Mouse (Mus musculus): ENCODE results near the gene Fbxo41. TPM values are rescaled to one million over a fixed set of nuclear protein-coding genes. Genes with fewer than 3 reads are reported as not detected.

The Fbxo41 gene
- polyA plus RNA-seq, 1 experiment from 2014 or later: 0.09 TPM

DNA sequence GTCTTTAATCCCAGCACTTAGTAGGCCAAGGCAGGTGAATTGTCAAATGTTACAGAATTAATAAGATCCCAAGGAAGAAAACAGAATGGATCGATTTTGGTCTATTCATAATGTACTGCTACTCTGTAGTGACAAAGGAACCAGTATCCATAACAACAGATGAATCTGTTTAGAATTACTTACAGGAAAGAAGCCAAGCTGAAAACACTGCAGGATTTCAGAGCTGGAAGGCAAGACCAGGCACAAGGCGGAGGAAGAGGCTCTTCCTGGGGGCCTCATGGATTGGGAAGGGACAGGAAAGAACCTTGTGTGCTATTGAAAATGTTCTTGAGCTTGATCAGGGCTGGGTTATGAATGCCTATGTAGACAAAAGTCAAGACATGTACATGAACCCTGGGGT is 17.1 kb downstream of the Fbxo41 start:
- Histone ChIP-seq H3K9ac (ENCODE audit: low read depth, low read length) (no peak overlapping the region), H3K27me3 (replicated peaks; ENCODE audit: control insufficient read depth, insufficient read depth, low read length) (peaks cover 32% of the 10 kb centered on the region), H3K36me3 (ENCODE audit: control insufficient read depth, insufficient read depth) (no peaks in the 10 kb centered on the region), H3K4me3 (ENCODE audit: low read depth, low read length) (no peak overlapping the region), H3K4me2 (replicated peaks; ENCODE audit: low read depth) (no peak overlapping the region), H3K4me1 (replicated peaks; ENCODE audit: control insufficient read depth, insufficient read depth, low read length) (no peaks in the 10 kb centered on the region), H3K27ac (ENCODE audit: low read depth, low read length) (no peak overlapping the region), H3K9me3 (ENCODE audit: control insufficient read depth) (no peaks in the 10 kb centered on the region)
- 81% methylated on average over 2 of the region's 2 CpGs for WGBS
- no peak for ATAC-seq
- TF ChIP-seq CTCF (IDR thresholded peaks at IDR 0.05; ENCODE audit: low read depth): no peak

DNA sequence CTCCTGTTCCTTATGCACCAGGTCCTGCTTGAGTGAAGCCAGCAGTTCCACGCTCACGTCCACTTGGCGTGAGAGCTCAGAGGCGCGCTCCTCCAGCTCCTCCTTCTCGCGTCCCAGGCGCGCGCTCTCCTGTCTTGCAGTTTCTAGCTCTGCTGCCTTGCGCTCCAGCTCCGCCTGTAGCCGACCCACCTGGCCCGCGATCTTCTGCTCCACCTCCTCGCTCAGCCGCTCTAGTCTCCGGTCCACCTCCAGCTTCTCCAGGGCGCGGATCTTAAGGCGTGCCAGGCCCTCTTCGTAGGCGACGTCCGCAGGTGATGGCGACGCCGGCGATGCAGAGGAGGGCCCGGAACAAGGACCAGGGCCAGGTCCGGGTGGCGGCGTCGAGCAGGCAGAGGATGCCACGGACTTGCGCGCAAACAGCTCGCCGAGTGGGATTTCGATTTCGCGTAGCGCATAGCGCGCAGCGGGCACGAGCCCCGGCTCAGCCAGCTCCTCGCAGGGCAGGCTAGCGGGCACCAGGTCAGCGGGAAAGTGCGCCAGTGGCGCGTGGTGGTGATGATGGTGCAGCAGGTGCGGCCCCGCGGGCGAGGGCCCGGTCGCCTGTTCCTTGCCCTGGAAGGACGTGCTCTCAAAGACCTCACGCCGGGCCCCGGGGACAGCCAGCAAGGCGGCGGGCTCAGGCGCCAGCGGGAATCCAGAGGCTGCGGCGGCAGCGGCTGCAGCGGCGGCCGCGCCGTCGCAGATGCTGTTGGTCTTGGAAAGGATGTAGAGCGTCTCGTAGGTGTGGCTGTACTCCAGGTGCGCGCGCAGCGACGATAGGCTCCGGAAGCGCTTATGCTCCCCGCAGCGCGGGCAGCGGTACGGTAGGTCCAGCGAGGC is 18.7 kb downstream of the Fbxo41 start:
- H3K27ac ChIP-seq (ENCODE audit: low read depth, low read length): no peak overlapping the region
- no peaks in the 10 kb centered on the region for H3K36me3 ChIP-seq (ENCODE audit: control insufficient read depth, insufficient read depth)
- no peaks in the 10 kb centered on the region for H3K9me3 ChIP-seq (ENCODE audit: control insufficient read depth)
- WGBS: 2% methylated on average over 92 of the region's 92 CpGs
- no peak for ATAC-seq
- no peak for TF ChIP-seq CTCF (IDR thresholded peaks at IDR 0.05; ENCODE audit: low read depth)
- H3K27me3 ChIP-seq (replicated peaks; ENCODE audit: control insufficient read depth, insufficient read depth, low read length): peaks cover 32% of the 10 kb centered on the region
- H3K4me1 ChIP-seq (replicated peaks; ENCODE audit: control insufficient read depth, insufficient read depth, low read length): no peaks in the 10 kb centered on the region
- no peak overlapping the region for H3K9ac ChIP-seq (ENCODE audit: low read depth, low read length)
- H3K4me3 ChIP-seq (ENCODE audit: low read depth, low read length): peak overlapping the region; percentile 31
- peak overlapping the region; percentile 60 for H3K4me2 ChIP-seq (replicated peaks; ENCODE audit: low read depth)

DNA sequence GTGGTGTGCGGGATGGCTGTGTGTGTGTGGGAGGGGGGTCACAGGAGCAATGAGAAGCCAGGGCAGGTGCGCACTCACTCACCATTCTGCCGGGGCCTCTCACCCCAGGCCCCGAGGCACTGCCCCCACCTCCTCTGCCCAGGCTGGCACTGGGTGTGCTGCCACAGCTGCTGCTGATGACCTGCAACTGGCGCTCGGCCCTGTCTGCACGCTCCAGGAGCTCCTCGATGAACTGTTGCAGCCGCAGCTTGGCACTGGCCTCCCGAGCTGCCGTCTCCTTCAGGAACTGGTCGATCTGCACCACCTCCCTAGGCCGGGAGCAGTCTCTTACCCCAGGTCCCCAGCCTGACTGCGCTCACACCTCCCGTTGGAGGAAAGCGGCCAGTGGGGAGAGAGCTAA is 22.1 kb downstream of the Fbxo41 start:
- no peak overlapping the region for H3K9ac ChIP-seq (ENCODE audit: low read depth, low read length)
- no peak for TF ChIP-seq CTCF (IDR thresholded peaks at IDR 0.05; ENCODE audit: low read depth)
- no peak overlapping the region for H3K4me2 ChIP-seq (replicated peaks; ENCODE audit: low read depth)
- ATAC-seq: no peak
- no peak overlapping the region for H3K27ac ChIP-seq (ENCODE audit: low read depth, low read length)
- 68% methylated on average over 13 of the region's 16 CpGs for WGBS
- no peak overlapping the region for H3K4me3 ChIP-seq (ENCODE audit: low read depth, low read length)
- no peaks in the 10 kb centered on the region for H3K36me3 ChIP-seq (ENCODE audit: control insufficient read depth, insufficient read depth)
- peaks cover 28% of the 10 kb centered on the region for H3K27me3 ChIP-seq (replicated peaks; ENCODE audit: control insufficient read depth, insufficient read depth, low read length)
- H3K4me1 ChIP-seq (replicated peaks; ENCODE audit: control insufficient read depth, insufficient read depth, low read length): no peaks in the 10 kb centered on the region
- H3K9me3 ChIP-seq (ENCODE audit: control insufficient read depth): no peaks in the 10 kb centered on the region

DNA sequence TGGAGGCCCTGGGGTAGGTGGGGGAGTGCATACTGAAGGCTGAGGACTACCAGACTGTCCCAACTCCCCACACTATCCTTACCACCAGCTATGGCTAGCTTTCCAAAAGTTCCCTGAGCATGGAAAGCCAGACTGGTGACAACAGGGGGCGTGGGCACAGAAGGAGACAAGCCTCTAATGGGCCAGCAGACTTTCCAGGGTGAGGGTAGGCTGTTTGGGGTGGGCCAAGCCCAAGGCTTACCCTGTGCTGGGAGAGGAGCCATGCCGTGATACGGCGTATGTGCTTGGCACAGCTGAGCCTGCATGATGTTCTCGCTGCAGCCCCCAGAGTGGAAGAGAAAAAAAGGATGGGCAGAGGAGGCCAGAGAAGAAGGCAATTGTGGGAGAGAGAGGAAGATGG is 22.8 kb downstream of the Fbxo41 start:
- Histone ChIP-seq H3K27me3 (replicated peaks; ENCODE audit: control insufficient read depth, insufficient read depth, low read length) (peaks cover 22% of the 10 kb centered on the region), H3K9ac (ENCODE audit: low read depth, low read length) (no peak overlapping the region), H3K4me1 (replicated peaks; ENCODE audit: control insufficient read depth, insufficient read depth, low read length) (no peaks in the 10 kb centered on the region), H3K36me3 (ENCODE audit: control insufficient read depth, insufficient read depth) (no peaks in the 10 kb centered on the region), H3K27ac (ENCODE audit: low read depth, low read length) (no peak overlapping the region), H3K4me3 (ENCODE audit: low read depth, low read length) (no peak overlapping the region), H3K9me3 (ENCODE audit: control insufficient read depth) (no peaks in the 10 kb centered on the region), H3K4me2 (replicated peaks; ENCODE audit: low read depth) (no peak overlapping the region)
- TF ChIP-seq CTCF (IDR thresholded peaks at IDR 0.05; ENCODE audit: low read depth): no peak
- ATAC-seq: no peak
- WGBS: 76% methylated on average over 5 of the region's 5 CpGs

DNA sequence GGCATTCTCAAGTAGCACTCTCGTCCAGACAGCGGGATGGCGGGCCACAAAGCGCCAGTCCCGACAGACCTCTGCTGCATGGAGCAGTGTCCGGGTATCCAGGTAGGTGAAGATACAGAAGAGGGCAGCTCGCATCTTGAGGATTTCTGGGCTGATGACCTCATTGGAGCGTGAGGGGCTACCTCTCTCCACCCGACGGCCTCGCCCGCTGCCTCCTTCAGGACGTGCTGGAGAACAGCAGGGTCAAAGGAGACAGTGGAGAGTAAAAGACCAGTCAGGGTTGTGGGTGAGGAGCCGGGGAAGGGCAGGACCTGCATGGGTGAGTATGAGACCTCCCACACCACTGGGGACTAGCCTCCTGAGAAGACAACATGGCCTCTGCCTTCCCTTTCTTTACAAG is 24.4 kb downstream of the Fbxo41 start:
- Histone ChIP-seq H3K4me2 (replicated peaks; ENCODE audit: low read depth) (no peak overlapping the region), H3K27ac (ENCODE audit: low read depth, low read length) (no peak overlapping the region), H3K4me1 (replicated peaks; ENCODE audit: control insufficient read depth, insufficient read depth, low read length) (no peaks in the 10 kb centered on the region), H3K4me3 (ENCODE audit: low read depth, low read length) (no peak overlapping the region), H3K36me3 (ENCODE audit: control insufficient read depth, insufficient read depth) (no peaks in the 10 kb centered on the region), H3K9me3 (ENCODE audit: control insufficient read depth) (no peaks in the 10 kb centered on the region), H3K9ac (ENCODE audit: low read depth, low read length) (no peak overlapping the region), H3K27me3 (replicated peaks; ENCODE audit: control insufficient read depth, insufficient read depth, low read length) (0 out of 2 replicates have a peak, but pooled peaks cover 6% of the 10 kb centered on the region)
- WGBS: 47% methylated on average over 14 of the region's 14 CpGs
- TF ChIP-seq CTCF (IDR thresholded peaks at IDR 0.05; ENCODE audit: low read depth): no peak
- ATAC-seq: no peak

DNA sequence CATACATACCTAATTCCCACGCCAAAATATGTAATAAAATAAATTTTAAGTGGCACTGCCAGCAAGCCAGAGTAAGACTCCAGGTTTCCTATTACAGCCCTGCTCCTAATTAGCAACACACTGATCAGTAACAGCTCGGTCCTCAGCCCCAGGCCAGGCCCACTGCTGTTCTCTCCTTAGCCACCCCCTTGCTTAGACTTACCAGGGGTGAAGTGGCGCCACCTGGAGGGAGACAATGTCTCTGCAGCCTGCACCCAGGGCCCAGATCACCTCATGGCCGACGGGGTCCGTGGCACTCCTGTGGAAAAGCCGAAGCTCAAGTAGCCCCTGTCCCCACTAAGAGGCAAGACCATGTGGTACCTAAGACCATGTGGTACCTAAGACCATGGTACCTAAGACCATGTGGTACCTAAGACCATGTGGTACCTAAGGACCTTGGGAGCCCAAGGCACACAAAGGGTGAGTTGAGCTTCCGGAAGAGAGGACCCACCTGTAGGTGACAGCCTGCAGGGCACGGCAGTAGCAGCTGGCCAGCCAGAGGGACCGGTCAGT is 25.4 kb downstream of the Fbxo41 start:
- peak; percentile 69 for TF ChIP-seq CTCF (IDR thresholded peaks at IDR 0.05; ENCODE audit: low read depth)
- Histone ChIP-seq H3K27me3 (replicated peaks; ENCODE audit: control insufficient read depth, insufficient read depth, low read length) (0 out of 2 replicates have a peak, but pooled peaks cover 3% of the 10 kb centered on the region), H3K27ac (ENCODE audit: low read depth, low read length) (no peak overlapping the region), H3K36me3 (ENCODE audit: control insufficient read depth, insufficient read depth) (no peaks in the 10 kb centered on the region), H3K9me3 (ENCODE audit: control insufficient read depth) (no peaks in the 10 kb centered on the region), H3K4me3 (ENCODE audit: low read depth, low read length) (no peak overlapping the region), H3K4me1 (replicated peaks; ENCODE audit: control insufficient read depth, insufficient read depth, low read length) (no peaks in the 10 kb centered on the region), H3K9ac (ENCODE audit: low read depth, low read length) (no peak overlapping the region), H3K4me2 (replicated peaks; ENCODE audit: low read depth) (no peak overlapping the region)
- ATAC-seq: no peak
- 33% methylated on average over 10 of the region's 10 CpGs for WGBS

Measured in intestine, postnatal 0 days (tissue).